Mouse (Mus musculus) neutrophil, adult 5-6 weeks (primary cell): ENCODE data around the gene BC029722. TPM values are rescaled to one million over a fixed set of nuclear protein-coding genes. Genes with fewer than 3 reads are reported as not detected.

Source experiments
- ATAC-seq: fragments of 151-379, 151-347 bp; 2 replicates; pipeline ENCODE4 v1.8.0; 2017; ENCODE audit warnings: mild to moderate bottlenecking, moderate TSS enrichment; ENCODE audit not compliant: insufficient number of reproducible peaks, poor library complexity, low FRiP score, severe bottlenecking; ENCODE audit errors: extremely low read depth
- total RNA-seq: library from RNA; stranded (forward); fragments of 200-1000 nt; gene quantifications from 2 replicates; pipeline ENCODE4 v1.2.3, GENCODE M21; 2017

BC029722 gene
- total RNA-seq, 1 experiment from 2014 or later, result 12.7 TPM

DNA sequence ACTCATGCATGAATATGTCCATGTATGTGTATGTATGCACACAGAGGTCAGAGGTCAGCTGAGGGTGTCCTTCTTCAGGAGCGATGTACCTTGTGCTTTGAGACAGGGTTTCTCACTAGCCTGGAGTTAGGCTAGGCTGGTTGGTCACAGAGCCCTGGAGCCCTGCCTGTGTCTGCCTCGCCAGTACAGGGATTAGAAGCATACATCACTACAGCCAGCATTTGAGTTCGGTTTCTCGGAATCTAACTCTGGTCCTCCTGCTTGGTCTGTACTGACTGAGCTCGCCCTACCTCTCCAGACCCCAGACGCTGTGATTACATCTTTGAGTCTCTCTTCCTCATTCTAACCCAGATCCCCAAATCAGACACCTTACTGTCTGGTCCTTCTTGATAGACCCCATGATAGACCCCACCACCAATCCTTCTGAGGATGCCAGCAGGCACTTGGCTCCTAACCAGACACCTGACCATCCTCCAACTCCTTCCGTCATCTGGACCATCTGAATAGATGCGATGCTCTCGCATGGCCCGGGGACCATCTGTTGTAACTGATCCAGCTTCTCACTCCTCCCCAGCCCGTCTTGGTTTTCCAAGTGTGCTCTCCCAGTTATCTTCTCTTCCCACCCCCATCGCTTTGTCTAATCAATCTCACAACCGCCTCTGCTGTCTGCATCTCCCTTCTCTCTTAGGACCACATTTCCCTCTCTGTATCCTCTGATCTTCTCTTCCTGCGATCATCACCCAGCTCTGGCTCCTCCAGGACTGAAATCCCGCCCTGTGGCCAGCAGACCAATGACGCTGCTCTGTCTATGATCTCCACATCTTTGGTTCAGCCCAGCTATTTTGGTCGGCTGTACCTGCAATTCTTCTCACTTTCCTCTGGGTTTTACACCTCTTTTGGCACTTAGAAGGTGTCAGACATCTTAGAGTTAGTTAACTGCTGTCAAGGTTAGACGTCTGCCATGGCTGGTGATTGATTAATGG is 31.0 kb downstream of the BC029722 start:
- ATAC-seq, result no peak

DNA sequence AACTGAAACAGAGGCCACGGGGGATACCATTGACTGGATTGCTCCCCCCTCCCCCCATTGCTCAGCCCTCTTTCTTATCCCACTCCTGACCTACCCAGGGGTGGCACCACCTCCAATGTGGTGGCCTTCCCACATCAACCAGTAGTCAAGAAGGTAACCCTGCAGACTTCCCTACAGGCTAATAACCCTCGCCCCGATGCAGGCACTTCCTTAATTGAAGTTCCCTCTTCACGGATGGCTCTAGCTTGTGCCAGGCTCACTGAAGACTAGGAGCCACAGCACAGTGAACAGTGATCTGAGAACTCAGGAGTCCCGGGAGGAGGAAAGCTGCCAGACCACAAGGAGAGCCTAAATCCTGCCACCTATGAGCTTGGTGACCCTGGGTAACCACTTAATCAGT is 32.3 kb downstream of the BC029722 start:
- no peak for ATAC-seq

DNA sequence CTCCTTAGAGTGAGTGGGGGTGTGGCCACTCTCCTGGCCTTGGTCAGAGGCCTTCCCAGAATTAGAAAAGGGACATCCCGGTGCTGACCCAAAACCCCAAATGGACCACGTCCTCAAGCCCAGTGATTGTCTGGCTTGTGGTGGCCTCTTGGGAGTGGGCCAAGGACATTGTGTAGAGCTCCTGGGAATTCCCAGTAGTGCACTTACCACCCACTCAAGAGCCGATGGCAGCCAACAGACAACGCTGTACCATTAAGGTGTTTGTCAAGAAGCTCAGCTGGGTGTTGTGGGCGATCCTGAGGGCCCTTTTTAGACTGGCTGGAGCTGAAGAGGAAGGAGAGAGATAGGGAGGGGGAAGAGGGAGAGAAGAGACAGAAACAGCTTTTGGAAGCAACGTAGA is 34.7 kb downstream of the BC029722 start:
- no peak for ATAC-seq

DNA sequence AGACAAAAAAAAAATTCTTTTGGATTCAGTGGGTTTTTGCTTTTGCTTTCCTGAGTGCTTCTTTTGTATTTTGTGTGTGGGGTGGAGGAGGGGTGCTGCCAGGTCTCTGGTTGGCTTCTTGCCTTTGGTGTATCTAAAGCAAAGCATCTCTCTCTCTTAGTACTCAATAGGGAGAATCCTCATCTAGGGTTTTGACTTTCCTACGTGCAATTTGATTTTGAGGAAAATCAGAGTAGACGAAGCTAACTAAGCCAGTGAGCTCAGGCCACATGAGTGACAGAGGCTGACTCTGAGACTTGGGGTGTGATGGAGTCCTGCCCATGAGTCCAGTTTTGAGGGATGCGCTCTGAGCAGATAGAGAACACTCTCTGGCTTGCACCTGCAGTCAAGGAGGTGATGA is 39.7 kb downstream of the BC029722 start:
- ATAC-seq, result no peak

DNA sequence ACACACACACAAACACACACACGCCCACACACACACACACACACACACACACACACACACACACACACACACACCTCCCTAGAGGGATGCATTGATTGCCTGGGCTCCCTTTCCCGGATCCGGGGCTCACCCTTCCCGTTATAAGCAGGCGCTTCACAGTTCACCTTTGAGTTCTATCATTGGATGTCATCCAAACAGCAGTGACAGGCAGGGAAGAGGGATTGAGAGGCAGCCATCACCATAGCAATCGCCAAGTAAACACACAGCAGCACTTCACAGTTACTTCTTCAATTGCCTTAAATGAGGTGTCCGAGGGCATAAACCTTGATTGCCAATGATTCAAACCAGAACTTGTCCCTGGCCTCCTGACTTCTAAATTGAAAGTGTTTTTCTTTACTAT is 40.2 kb downstream of the BC029722 start:
- no peak for ATAC-seq

DNA sequence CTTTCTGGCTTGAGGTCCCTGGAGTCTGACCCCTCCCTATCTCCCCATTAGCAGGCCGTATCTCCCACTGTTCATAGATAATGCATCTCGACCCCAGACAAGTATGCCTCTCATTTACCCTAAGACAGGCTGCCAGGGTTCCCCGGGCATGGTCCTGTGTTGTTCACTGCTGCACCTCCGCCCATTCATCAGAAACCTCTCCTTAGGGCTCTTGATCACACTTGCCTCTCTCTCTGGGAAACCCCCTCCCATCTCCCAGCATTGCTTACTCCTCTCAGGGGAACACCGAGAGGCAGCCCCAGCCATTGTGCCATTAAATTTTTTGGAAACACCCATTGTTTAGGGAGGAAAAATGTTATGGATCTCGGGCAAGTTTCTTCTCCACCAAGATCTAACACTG is 41.2 kb downstream of the BC029722 start:
- no peak for ATAC-seq

DNA sequence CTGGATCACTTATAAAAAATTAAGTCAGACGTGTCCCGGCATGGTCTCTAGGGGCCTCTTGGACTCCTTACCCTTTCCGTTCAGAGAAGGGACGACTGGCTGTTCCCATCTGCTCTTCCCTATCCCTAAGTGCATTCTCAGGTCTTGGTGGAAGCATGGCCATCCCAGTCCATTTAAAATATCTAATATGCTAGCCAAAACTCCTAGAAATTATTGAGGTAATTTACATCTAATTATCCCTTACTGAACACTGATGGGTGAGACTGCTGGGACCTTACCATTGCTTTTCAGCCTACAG is 41.6 kb downstream of the BC029722 start:
- no peak for ATAC-seq

DNA sequence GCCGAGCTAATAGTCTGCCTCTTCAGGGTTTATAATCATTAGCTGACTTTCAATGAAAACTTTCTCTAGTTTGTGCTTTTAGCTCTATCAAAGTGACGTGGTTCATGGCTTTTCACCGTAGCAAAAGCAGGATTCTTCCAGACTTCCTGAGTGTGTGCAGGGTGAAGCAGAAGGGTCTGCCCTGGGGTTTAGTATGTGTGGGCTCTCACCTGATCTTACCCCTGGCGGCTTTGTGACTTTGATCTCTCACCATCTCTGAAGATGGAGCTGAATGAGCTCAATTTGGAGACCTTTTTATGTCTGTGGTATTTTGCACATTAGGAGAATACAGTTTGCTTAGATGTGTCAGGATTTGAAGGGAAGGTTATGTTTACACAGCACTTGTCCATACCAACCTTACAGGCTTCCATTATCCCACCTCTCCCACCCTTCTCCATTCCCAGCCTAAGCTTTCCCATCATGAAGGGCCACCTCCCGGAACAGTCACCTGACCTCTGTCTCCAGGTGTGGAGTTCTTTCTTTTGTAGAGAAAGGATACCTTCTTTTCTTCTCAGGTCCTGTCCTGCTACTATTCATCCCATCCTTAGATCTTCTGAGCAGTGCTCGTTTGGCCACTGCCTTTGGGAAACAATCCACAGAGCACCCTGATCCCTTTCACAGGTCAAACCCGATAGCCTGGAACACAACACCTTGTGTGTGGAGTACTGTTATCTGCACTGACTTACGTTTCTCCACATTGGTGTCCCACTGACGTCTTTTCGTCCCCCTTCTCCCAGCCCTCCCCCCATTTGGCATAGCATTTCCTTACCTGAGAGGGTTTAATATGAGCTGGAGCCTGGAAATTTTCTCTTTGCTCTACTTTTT is 42.2 kb downstream of the BC029722 start:
- no peak for ATAC-seq

DNA sequence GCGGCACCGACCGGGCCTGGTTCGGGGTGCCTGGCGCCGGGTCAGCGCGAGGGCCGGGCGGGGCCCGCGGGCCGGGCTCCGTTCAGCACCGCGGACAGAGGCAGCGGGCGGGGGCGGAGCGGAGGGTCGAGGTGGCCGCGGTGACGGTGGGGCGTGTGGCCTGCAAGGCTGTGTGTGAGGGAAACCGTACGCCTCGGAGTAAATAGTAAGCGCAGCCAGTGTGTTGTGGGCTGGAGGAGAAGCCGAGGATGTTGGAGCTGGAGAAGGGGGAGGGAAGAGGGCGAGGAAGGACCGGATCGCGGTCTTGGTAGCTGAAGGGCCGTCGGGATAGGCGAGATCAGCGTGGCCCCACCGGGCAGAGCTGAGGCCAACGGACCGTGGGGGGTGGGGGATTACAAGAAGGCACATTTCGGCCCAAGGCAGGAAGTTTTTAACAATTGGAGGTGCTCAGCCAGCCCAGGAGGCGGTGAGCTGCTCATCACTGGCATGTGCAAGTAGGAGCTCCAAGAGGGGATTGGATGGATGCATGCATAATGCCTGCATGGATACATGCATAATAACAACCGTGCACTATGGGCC is 43.5 kb downstream of the BC029722 start:
- ATAC-seq, result no peak

DNA sequence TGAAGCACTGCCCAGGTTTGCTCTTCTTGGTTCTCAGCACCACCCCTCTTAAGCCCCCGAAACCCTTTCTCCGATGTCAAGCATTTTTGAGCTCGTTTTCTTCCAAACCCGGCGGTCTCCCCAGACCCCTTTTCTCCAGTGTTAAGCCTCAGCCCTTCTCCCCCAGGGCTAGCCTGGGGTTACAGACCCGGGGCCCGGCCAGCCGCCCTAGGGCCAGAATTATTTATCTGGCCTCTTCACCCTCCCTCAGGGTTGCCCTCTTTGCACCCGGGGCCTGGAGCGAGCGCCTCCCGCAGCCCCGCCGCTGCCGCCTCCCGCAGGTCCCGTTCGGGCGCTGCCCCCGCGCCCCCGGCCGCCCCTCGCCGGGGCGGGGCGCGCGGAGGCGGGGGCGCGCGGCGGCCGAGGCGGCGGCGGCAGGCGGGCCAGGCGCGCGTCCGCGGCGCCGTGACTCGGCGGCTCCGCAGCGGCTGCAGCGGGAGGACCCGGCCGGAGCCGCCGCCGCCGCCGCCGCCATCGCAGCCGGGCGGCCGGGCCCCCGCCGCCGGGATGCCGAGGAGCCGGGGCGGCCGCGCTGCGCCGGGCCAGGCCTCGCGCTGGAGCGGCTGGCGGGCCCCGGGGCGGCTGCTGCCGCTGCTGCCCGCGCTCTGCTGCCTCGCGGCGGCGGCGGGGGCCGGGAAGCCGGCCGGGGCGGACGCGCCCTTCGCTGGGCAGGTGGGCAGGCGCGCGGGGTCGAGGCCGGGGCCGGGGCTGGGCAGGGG is 44.1 kb downstream of the BC029722 start, which contains the start of gene Mmp24:
TSS of gene Mmp24 (plus strand) at position 416 of the 758 bp plus-strand sequence.
- no peak for ATAC-seq

DNA sequence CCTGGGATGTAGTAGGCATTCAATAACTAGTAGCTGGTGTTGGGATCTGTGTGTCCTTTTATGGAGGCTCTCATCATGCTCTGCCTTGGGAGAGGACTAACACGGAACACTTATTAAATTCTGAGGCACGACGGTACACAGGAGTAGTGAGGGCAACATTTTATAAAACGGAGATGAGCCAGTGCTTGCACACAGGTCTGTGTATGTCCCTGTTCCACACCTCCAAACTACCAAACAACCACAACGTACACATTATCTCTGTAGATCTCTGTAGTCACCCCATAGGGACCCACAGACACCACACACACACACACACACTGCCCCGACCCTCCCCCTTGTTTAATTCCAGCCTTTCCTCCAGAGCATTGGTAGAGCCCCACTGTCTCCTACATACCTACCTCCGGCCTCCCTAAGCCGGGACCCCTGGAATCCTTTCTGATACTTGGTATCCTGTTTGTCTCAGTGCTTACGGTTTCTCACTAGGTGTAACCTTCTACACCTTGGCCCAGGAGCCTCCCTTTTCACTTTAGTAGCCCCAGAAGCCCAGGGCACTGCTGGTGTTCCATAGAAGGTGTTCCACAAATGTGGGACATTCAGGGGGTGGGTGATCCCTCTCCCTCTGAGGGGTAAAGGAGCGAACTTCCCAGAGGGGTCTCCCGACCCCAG is 44.8 kb downstream of the BC029722 start:
- no peak for ATAC-seq

DNA sequence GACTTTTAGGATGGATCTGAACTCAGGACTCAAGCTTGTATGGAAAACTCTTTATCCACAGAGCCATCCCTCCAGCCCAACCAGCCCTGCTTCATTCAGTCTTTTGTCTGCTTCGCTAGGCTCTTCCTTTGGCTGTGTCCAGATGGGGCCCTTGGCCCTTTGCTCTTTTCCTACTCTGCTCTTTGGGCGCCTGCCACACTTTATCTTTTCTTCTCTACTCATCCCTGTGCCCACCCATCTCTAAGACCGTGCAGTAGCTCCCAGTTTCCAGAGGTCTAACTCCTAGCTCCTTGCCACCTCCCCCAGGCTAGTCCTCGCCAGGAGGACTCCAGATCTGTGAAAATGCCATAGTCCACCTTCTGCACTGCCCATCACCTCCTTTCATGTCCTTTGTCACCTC is 45.6 kb downstream of the BC029722 start:
- ATAC-seq, result no peak

Other genes starting within 250 kb of the BC029722 start
- gene Gss, start 226.6 kb downstream of the BC029722 start, total RNA-seq, result 10.9 and 13.5 TPM in 2 replicates
- not detected in 2 replicates for gene Myh7b, start 208.2 kb downstream of the BC029722 start, total RNA-seq
- 163 and 181 TPM in 2 replicates for gene Trpc4ap, start 127.0 kb downstream of the BC029722 start, total RNA-seq
- 32.8 and 38.7 TPM in 2 replicates for gene Edem2, start 90.0 kb downstream of the BC029722 start, total RNA-seq
- not detected in 2 replicates for gene Gm17581, start 83.6 kb downstream of the BC029722 start, total RNA-seq
- not detected in 2 replicates for gene Procr, start 68.3 kb downstream of the BC029722 start, total RNA-seq
- not detected in 2 replicates for gene Mmp24, start 44.1 kb downstream of the BC029722 start, total RNA-seq
- 48.3 and 56.8 TPM in 2 replicates for gene Eif6, start 7.5 kb upstream of the BC029722 start, total RNA-seq
- gene Fam83c, start 15.4 kb upstream of the BC029722 start, total RNA-seq, result not detected in 2 replicates
- 20.6 and 23.1 TPM in 2 replicates for gene Uqcc1, start 110.9 kb upstream of the BC029722 start, total RNA-seq
- not detected in 2 replicates for gene Gm15557, start 121.3 kb upstream of the BC029722 start, total RNA-seq
- gene Gdf5, start 125.9 kb upstream of the BC029722 start, total RNA-seq, result not detected in 2 replicates
- gene Cep250, start 137.0 kb upstream of the BC029722 start, total RNA-seq, result 66.2 and 69.1 TPM in 2 replicates
- 1.1 and 1.4 TPM in 2 replicates for gene 6430550D23Rik, start 188.6 kb upstream of the BC029722 start, total RNA-seq
- gene Ergic3, start 188.6 kb upstream of the BC029722 start, total RNA-seq, result 61.0 and 68.6 TPM in 2 replicates
- gene Fer1l4, start 233.5 kb upstream of the BC029722 start, total RNA-seq, result not detected in 2 replicates
- gene Spag4, start 245.7 kb upstream of the BC029722 start, total RNA-seq, result 0.37 and 1.4 TPM in 2 replicates